Mouse (Mus musculus) C2C12 (cell line): ENCODE measurements around the gene Kif1bp.

Experiments
- CTCF ChIP-seq: IDR thresholded peaks from one replicate; pipeline ENCODE4 v1.5.1; 2011; ENCODE audit not compliant: control insufficient read depth, insufficient read depth, insufficient read length
- MYOD1 ChIP-seq: IDR thresholded peaks from one replicate; pipeline ENCODE4 v1.6.1; 2011; ENCODE audit warnings: low read depth; ENCODE audit not compliant: control insufficient read depth, insufficient read length

DNA sequence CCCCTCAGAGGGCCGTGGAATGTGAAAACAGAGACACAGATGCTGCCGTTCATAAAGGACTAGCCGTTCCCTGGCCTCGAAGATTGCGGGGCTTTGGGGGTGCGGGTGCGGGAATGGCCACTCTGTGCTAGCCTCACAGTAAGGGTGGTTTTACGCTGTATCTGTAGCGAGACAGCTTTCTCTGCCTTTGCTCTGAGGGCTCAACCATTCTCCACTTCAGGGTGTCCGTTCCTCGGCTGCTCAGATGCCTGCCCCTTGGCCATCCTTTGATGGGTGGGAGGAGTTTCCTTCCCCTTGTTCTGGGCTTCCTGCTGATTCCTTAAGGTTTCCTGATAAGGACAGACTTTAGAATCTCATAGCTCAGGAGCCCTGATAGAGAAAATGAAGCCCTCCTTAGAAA, 69.8 kb downstream of the Kif1bp start:
- TF ChIP-seq MYOD1 (no peak), CTCF (no peak)
